Mouse (Mus musculus) adrenal gland, postnatal 36 days (tissue): ENCODE measurements at regions not wholly inside any gene's neighbourhood (a gene's known extent, or its start where the extent isn't known, plus 50 kb on each side); places are given as distances from the start of the nearest gene placed in this dataset.

Experiments used
- DNase-seq, 2 experiments: peaks; one replicate each; pipeline ENCODE4 v3.0.0; 2021; ENCODE audit warnings: mixed read lengths in 1 of 2

- DNase-seq = no peak
Measured at GRCm38 (mm10) chr14:62001481-62001949, 290.9 kb upstream of the Rnaseh2b start.

- no peak for DNase-seq
Measured at GRCm38 (mm10) chr14:62002131-62002530, 290.3 kb upstream of the Rnaseh2b start.

GRCm38 (mm10) chr14:62003013-62003781 lies 289.2 kb upstream of the Rnaseh2b start:
- DNase-seq = peak; percentile 9 to 35

- no peak for DNase-seq
Measured at GRCm38 (mm10) chr14:62003797-62004196, 288.6 kb upstream of the Rnaseh2b start.

GRCm38 (mm10) chr14:62008707-62009106 lies 283.7 kb upstream of the Rnaseh2b start:
- DNase-seq = no peak

GRCm38 (mm10) chr14:62018804-62019203 lies 273.6 kb upstream of the Rnaseh2b start:
- no peak for DNase-seq

- DNase-seq = no peak
Measured at GRCm38 (mm10) chr14:62020996-62021395, 271.4 kb upstream of the Rnaseh2b start.

- no peak for DNase-seq
Measured at GRCm38 (mm10) chr14:62022193-62022592, 270.2 kb upstream of the Rnaseh2b start.

GRCm38 (mm10) chr14:62023022-62023421 lies 269.4 kb upstream of the Rnaseh2b start:
- no peak for DNase-seq

GRCm38 (mm10) chr14:62027751-62028279 lies 264.6 kb upstream of the Rnaseh2b start:
- no peak for DNase-seq

GRCm38 (mm10) chr14:62030059-62030458 lies 262.3 kb upstream of the Rnaseh2b start:
- no peak for DNase-seq

GRCm38 (mm10) chr14:62033661-62034060 lies 258.7 kb upstream of the Rnaseh2b start:
- DNase-seq = no peak

- DNase-seq = no peak
Measured at GRCm38 (mm10) chr14:62034664-62035063, 257.7 kb upstream of the Rnaseh2b start.

- no peak for DNase-seq
Measured at GRCm38 (mm10) chr14:62035416-62035815, 257.0 kb upstream of the Rnaseh2b start.

GRCm38 (mm10) chr14:62037514-62037913 lies 254.9 kb upstream of the Rnaseh2b start:
- DNase-seq = no peak

- DNase-seq = no peak
Measured at GRCm38 (mm10) chr14:62037917-62038316, 254.5 kb upstream of the Rnaseh2b start.

- peak; percentile 76 to 82 for DNase-seq
Measured at GRCm38 (mm10) chr14:62042305-62043116, 249.9 kb upstream of the Rnaseh2b start.

GRCm38 (mm10) chr14:62043117-62043422 lies 249.3 kb upstream of the Rnaseh2b start:
- DNase-seq = no peak

- peak; percentile 40 to 65 for DNase-seq
Measured at GRCm38 (mm10) chr14:62050941-62051340, 241.4 kb upstream of the Rnaseh2b start.

GRCm38 (mm10) chr14:62051923-62052322 lies 240.5 kb upstream of the Rnaseh2b start:
- no peak for DNase-seq

GRCm38 (mm10) chr14:62053004-62053403 lies 239.4 kb upstream of the Rnaseh2b start:
- no peak for DNase-seq

- peak; percentile 32 to 53 for DNase-seq
Measured at GRCm38 (mm10) chr14:62057096-62057495, 235.3 kb upstream of the Rnaseh2b start.

- DNase-seq = no peak
Measured at GRCm38 (mm10) chr14:62058100-62058499, 234.3 kb upstream of the Rnaseh2b start.
